Mouse (Mus musculus) heart, postnatal 4 days (tissue): ENCODE measurements at regions not wholly inside any gene's neighbourhood (a gene's known extent, or its start where the extent isn't known, plus 50 kb on each side); places are given as distances from the start of the nearest gene placed in this dataset.
A peak's percentile ranks its signal among the peaks of the same experiment; 100 is the strongest.

Source experiments
- DNase-seq: peaks from one replicate; pipeline ENCODE4 v3.0.0; 2021

GRCm38 (mm10) chr9:23064811-23065210 is 158.1 kb upstream of the Bmper start:
- no peak for DNase-seq

- DNase-seq: no peak
Observed at GRCm38 (mm10) chr9:23068101-23068791, 154.6 kb upstream of the Bmper start.

GRCm38 (mm10) chr9:23069161-23069560 is 153.7 kb upstream of the Bmper start:
- DNase-seq: no peak

GRCm38 (mm10) chr9:23071006-23071405 is 151.9 kb upstream of the Bmper start:
- peak; percentile 48 for DNase-seq

GRCm38 (mm10) chr9:23072741-23073140 is 150.1 kb upstream of the Bmper start:
- no peak for DNase-seq

GRCm38 (mm10) chr9:23083562-23083961 is 139.3 kb upstream of the Bmper start:
- DNase-seq: peak; percentile 91

GRCm38 (mm10) chr9:23089339-23089738 is 133.5 kb upstream of the Bmper start:
- DNase-seq: no peak

GRCm38 (mm10) chr9:23097134-23097789 is 125.6 kb upstream of the Bmper start:
- no peak for DNase-seq

GRCm38 (mm10) chr9:23101584-23101983 is 121.3 kb upstream of the Bmper start:
- DNase-seq: no peak

GRCm38 (mm10) chr9:23101990-23102796 is 120.7 kb upstream of the Bmper start:
- DNase-seq: peak; percentile 27

- DNase-seq: no peak
Observed at GRCm38 (mm10) chr9:23111500-23111899, 111.4 kb upstream of the Bmper start.

- DNase-seq: no peak
Observed at GRCm38 (mm10) chr9:23115026-23115425, 107.8 kb upstream of the Bmper start.

- DNase-seq: no peak
Observed at GRCm38 (mm10) chr9:23115540-23115939, 107.3 kb upstream of the Bmper start.

GRCm38 (mm10) chr9:23116311-23116710 is 106.6 kb upstream of the Bmper start:
- DNase-seq: no peak

- no peak for DNase-seq
Observed at GRCm38 (mm10) chr9:23119811-23120210, 103.1 kb upstream of the Bmper start.

GRCm38 (mm10) chr9:23120814-23121213 is 102.1 kb upstream of the Bmper start:
- no peak for DNase-seq

- no peak for DNase-seq
Observed at GRCm38 (mm10) chr9:23122524-23122923, 100.4 kb upstream of the Bmper start.

GRCm38 (mm10) chr9:23123452-23123851 is 99.4 kb upstream of the Bmper start:
- no peak for DNase-seq

GRCm38 (mm10) chr9:23125761-23126704 is 96.8 kb upstream of the Bmper start:
- no peak for DNase-seq

- no peak for DNase-seq
Observed at GRCm38 (mm10) chr9:23127338-23128017, 95.4 kb upstream of the Bmper start.

- DNase-seq: no peak
Observed at GRCm38 (mm10) chr9:23128018-23128369, 94.9 kb upstream of the Bmper start.

GRCm38 (mm10) chr9:23134006-23134405 is 88.9 kb upstream of the Bmper start:
- DNase-seq: no peak
